Comparison of ENCODE assay signal across 10 mouse cellular contexts in the genomic region with DNA sequence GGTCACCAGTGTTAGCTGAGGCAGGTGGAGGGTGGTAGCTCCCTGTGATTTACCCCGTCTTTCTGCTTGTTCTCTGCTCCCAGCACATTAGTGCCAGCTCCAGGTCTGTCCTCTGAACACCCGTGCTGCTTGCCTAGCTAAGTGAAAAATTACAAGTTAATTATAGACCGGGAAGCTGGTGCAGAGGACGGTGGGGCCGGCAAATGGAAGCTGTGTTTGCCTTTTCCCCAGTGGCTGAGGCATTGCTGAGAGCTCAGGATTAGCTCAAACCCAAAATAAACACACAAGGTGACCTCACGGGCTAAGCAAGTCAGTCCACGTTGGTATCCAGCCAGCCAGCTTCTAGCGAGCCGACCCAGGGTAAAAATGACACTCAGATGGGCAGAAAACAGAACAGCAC. TPM values are rescaled to one million over a fixed set of nuclear protein-coding genes. Genes with fewer than 3 reads are reported as not detected.
DNase-seq lines count a peak whose midpoint lies in the region; ATAC-seq lines count a peak whose summit lies in the region.
"Had no signal": no experiment of that assay in that cellular context is flagged by ENCODE, and none has a peak within 500 bp of the region (broad histone marks: within the 10 kb centered on the region; RNA-seq: fewer than 3 reads in every experiment).

No protein-coding gene starts in this region.

- no peak overlapping the region for H3K4me3 ChIP-seq in embryonic facial prominence, embryonic 11.5 days (ENCODE audit: low read depth, low read length)
- H3K4me3 ChIP-seq: megakaryocyte, embryonic 14.5 days had no signal

- H3K4me1 ChIP-seq in embryonic facial prominence, embryonic 11.5 days (ENCODE audit: control insufficient read depth, insufficient read depth, low read length) = peaks cover 3% of the 10 kb centered on the region; the same call in 1 of the 2 replicates
- H3K4me1 ChIP-seq: megakaryocyte, embryonic 14.5 days had no signal

- ATAC-seq in embryonic facial prominence, embryonic 11.5 days (replicated peaks; ENCODE audit: insufficient number of reproducible peaks, low FRiP score, low TSS enrichment, low read depth) = no peak
- ATAC-seq in monocyte, adult 5-6 weeks (replicated peaks; ENCODE audit: insufficient number of reproducible peaks, low FRiP score, low TSS enrichment, poor library complexity, severe bottlenecking) = no peak

- no peaks in the 10 kb centered on the region for H3K36me3 ChIP-seq in embryonic facial prominence, embryonic 11.5 days (replicated peaks; ENCODE audit: control insufficient read depth, insufficient read depth, low read depth, low read length)

- H3K9me3 ChIP-seq in embryonic facial prominence, embryonic 11.5 days (replicated peaks; ENCODE audit: control insufficient read depth, low read length) = no peaks in the 10 kb centered on the region

- no peaks in the 10 kb centered on the region for H3K27me3 ChIP-seq in embryonic facial prominence, embryonic 11.5 days (ENCODE audit: control insufficient read depth, insufficient read depth, low read length)
- H3K27me3 ChIP-seq: megakaryocyte, embryonic 14.5 days had no signal

- DNase-seq in adrenal gland, adult 2 months = peak; percentile 25
- no peak for DNase-seq in adrenal gland, postnatal 36 days
- DNase-seq in embryonic facial prominence, embryonic 11.5 days (ENCODE audit: low spot score) = peak; percentile 25
- DNase-seq in heart, postnatal 36 days = peak; percentile 30 to 50
- peak; percentile 48 to 65 for DNase-seq in kidney, postnatal 4 days
- no peak for DNase-seq in right cerebral cortex, adult 18-20 months
- DNase-seq in embryo, embryonic 10.5 days (ENCODE audit: low spot score) = no peak
- DNase-seq: spleen, adult 18-20 months had no signal

- 32% methylated on average over 9 of the region's 9 CpGs for WGBS in embryonic facial prominence, embryonic 11.5 days

- H3K4me2 ChIP-seq in embryonic facial prominence, embryonic 11.5 days (ENCODE audit: low read depth, low read length) = no peak overlapping the region

- no peak overlapping the region for H3K27ac ChIP-seq in embryonic facial prominence, embryonic 11.5 days (replicated peaks; ENCODE audit: low read depth, low read length)

- no peak overlapping the region for H3K9ac ChIP-seq in embryonic facial prominence, embryonic 11.5 days (replicated peaks; ENCODE audit: low read length)

- intact Hi-C loops in heart, postnatal 36 days (cut with DNase I) = loop anchor here (5.0 kb wide), 1 partner anchor 76 kb away; no protein-coding TSS in a partner anchor

RNA-seq across cellular contexts. Expression of a gene that starts 51.4 kb away (rescaled TPM):
- total RNA-seq in adrenal gland, adult 2 months (2021) = not detected
- polyA plus RNA-seq in adrenal gland, adult 2 months (2012; rRNA removed) = not detected in 2 replicates
- under 1 TPM in 1 of 2 experiments, not detected in 1; 0.13 TPM for total RNA-seq in adrenal gland, postnatal 36 days (2021)
- polyA plus RNA-seq in embryonic facial prominence, embryonic 11.5 days (2014; fragmentation: Nextera tagmentation; extraction: Ambion mirVana) = not detected in 2 replicates
- not detected for total RNA-seq in heart, postnatal 36 days (2021)
- total RNA-seq in monocyte, adult 5-6 weeks (2017) = 4.6 TPM in 1 of 3 replicates, not detected in the others

Comparison
In these comparisons a context has a peak if more than half of its experiments do, and no peak if none do; other contexts are left out.
1. DNase-seq: peak in adrenal gland, adult 2 months (single experiment), embryonic facial prominence, embryonic 11.5 days (single experiment), heart, postnatal 36 days (2 of 2) and kidney, postnatal 4 days (2 of 2); none in adrenal gland, postnatal 36 days (0 of 2), right cerebral cortex, adult 18-20 months (single experiment) and embryo, embryonic 10.5 days (single experiment).